Mouse (Mus musculus) E14TG2a.4 (cell line): Measurements from ENCODE around the gene Olfr709-ps1.
A peak's percentile ranks its signal among the peaks of the same experiment; 100 is the strongest.
"Not testable (repeated sequence)": the region's sequence is repeated elsewhere in the genome, so short reads cannot be mapped to it uniquely, and the experiment has no call there.

Experiments
- H3K27me3 ChIP-seq: 2 replicates; pipeline ENCODE4 v1.6.1; 2014; ENCODE audit warnings: low read length, control low read depth; ENCODE audit not compliant: insufficient read depth
- H3K36me3 ChIP-seq: 2 replicates; pipeline ENCODE4 v1.6.1; 2014; ENCODE audit warnings: low read length, control low read depth; ENCODE audit not compliant: insufficient read depth
- H3K4me1 ChIP-seq: replicated peaks from 2 replicates; pipeline ENCODE4 v1.6.1; 2014; ENCODE audit warnings: low read depth, low read length, control low read depth
- H3K4me3 ChIP-seq: replicated peaks from 2 replicates; pipeline ENCODE4 v1.5.1; 2014; ENCODE audit warnings: mild to moderate bottlenecking, low read length
- H3K9me3 ChIP-seq: 2 replicates; pipeline ENCODE4 v1.6.1; 2014; ENCODE audit warnings: low read length, control low read depth
- CTCF ChIP-seq: conservative IDR thresholded peaks from 2 replicates; pipeline ENCODE4 v1.5.1; 2014; ENCODE audit warnings: low read length
- NANOG ChIP-seq: IDR thresholded peaks from 2 replicates; pipeline ENCODE4 v1.6.1; 2014; ENCODE audit warnings: borderline replicate concordance, low read length, mixed read lengths
- POU5F1 ChIP-seq: IDR thresholded peaks from 2 replicates; pipeline ENCODE4 v1.6.1; 2014; ENCODE audit warnings: low read length, borderline replicate concordance

The Olfr709-ps1 gene

DNA sequence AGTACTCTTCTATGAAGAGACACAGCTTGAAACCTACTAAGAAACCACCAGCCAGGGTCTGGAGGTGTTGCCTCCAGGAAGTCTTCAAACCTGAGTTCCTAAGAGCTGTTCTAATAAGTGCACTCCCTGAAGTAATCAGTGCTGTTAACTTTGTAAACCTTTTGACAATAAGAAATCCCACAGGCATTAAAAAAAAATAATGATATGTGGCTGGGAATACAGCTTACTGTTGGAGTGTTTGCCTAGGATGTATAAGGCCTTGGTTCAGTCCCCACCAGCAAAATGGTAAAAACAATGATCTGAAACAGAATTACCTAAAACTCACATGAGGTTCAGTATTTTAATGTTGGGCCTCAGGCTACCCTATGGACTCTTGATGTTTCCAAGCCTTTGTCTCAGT lies at the start of gene Olfr709-ps1:
TSS of gene Olfr709-ps1 (minus strand) at position 101 of the 400 bp plus-strand sequence.
- H3K36me3 ChIP-seq: no peaks in the 10 kb centered on the region
- H3K27me3 ChIP-seq: no peaks in the 10 kb centered on the region
- no peaks in the 10 kb centered on the region for H3K4me1 ChIP-seq
- TF ChIP-seq POU5F1 (no peak), CTCF (no peak), NANOG (no peak)
- no peak within 1 kb of the TSS for H3K4me3 ChIP-seq
- no peaks in the 10 kb centered on the region for H3K9me3 ChIP-seq

DNA sequence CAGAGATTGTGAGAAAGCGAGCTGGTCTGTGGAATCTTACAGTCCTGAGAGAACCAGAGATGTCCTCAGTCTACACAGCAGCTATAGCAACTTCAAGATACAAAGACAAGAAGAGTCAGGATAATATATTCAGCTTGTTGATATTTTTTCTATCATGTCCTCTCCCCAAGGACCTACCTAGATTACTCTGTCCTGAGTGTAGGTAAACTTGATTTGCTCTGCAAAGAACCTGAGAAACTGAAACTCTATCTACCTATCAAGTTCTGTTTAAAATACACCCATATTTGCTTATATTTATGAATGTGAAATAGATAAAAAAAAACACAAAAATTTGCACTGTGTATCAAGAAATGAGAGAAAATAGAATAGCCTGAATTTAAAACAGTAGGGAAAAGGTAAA lies 43.3 kb upstream of the Olfr709-ps1 start, which contains the start of gene Olfr711:
TSS of gene Olfr711 (minus strand) at position 101 of the 400 bp plus-strand sequence.
- TF ChIP-seq NANOG: no peak
- no peak for TF ChIP-seq CTCF
- TF ChIP-seq POU5F1: no peak
- H3K9me3 ChIP-seq: peaks cover 6% of the 10 kb centered on the region; the same call in 1 of the 2 replicates
- H3K4me3 ChIP-seq: no peak within 1 kb of the TSS
- no peaks in the 10 kb centered on the region for H3K4me1 ChIP-seq
- no peaks in the 10 kb centered on the region for H3K36me3 ChIP-seq
- no peaks in the 10 kb centered on the region for H3K27me3 ChIP-seq

DNA sequence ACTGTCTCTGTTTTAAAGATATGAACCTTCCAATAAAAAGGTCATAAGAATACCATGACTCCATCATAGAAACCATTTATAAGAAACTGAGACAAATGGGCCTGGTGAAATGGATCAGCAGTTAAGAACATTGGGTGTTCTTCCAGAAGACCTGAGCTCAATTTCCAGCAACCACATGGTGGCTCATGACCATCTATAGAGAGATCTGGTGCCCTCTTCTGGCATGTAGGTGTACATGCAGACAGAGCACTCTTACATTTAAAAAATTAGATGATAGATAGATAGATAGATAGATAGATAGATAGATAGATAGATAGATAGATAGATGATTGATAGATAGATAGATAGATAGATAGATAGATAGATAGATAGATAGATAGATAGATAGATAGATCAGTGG lies 35.5 kb upstream of the Olfr709-ps1 start:
- H3K4me1 ChIP-seq, H3K4me3 ChIP-seq, H3K36me3 ChIP-seq, H3K27me3 ChIP-seq, H3K9me3 ChIP-seq: not testable (repeated sequence)
- peak; percentile 12; the same call in 1 of the 2 replicates for TF ChIP-seq CTCF

GRCm38 (mm10) chr7:106963837-106964236 lies 31.8 kb upstream of the Olfr709-ps1 start, which contains the start of gene Olfr6:
Gene Olfr6 (minus strand): TSS chr7:106963937.
- H3K36me3 ChIP-seq: no peaks in the 10 kb centered on the region

DNA sequence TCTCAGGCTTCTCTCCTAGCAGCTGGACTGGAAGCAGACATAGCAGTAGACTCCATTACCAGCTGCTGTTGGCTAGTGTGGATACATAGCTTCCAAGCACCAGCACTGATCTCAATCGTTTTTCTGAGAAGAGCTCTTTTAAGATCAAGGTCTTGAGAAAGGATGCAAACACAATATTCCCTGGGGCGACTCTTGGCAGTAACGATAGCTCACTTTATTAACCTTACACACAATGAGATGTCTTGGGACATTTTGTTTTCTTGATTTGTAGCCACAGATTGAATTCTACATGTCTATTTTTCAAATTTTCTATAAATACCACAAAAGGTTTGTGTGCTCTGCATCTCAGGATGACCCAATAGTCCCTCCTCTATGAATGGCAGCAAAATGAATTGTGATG lies 16.2 kb upstream of the Olfr709-ps1 start, which contains the start of gene Olfr710:
TSS of gene Olfr710 (minus strand) at position 101 of the 400 bp plus-strand sequence.
- H3K9me3 ChIP-seq: no peaks in the 10 kb centered on the region
- H3K27me3 ChIP-seq: no peaks in the 10 kb centered on the region
- no peak within 1 kb of the TSS for H3K4me3 ChIP-seq
- TF ChIP-seq POU5F1: no peak
- no peak for TF ChIP-seq NANOG
- TF ChIP-seq CTCF: no peak
- no peaks in the 10 kb centered on the region for H3K36me3 ChIP-seq
- no peaks in the 10 kb centered on the region for H3K4me1 ChIP-seq

More at GRCm38 (mm10) chr7:106963837-106964236, 31.8 kb upstream of the Olfr709-ps1 start, which contains the start of gene Olfr6:
- Histone ChIP-seq H3K9me3 (no peaks in the 10 kb centered on the region), H3K27me3 (no peaks in the 10 kb centered on the region), H3K4me1 (no peaks in the 10 kb centered on the region), H3K4me3 (no peak within 1 kb of the TSS)
- no peak for TF ChIP-seq NANOG
- TF ChIP-seq POU5F1: no peak
- no peak for TF ChIP-seq CTCF

GRCm38 (mm10) chr7:106920961-106921360 lies 11.1 kb downstream of the Olfr709-ps1 start:
- H3K9me3 ChIP-seq, H3K4me1 ChIP-seq, H3K27me3 ChIP-seq, H3K4me3 ChIP-seq, H3K36me3 ChIP-seq: not testable (repeated sequence)

GRCm38 (mm10) chr7:106907676-106908075 lies 24.3 kb downstream of the Olfr709-ps1 start, which contains the start of gene Olfr1532-ps1:
Gene Olfr1532-ps1 (plus strand): TSS chr7:106908001.
- TF ChIP-seq CTCF (no peak), POU5F1 (no peak), NANOG (no peak)
- H3K4me1 ChIP-seq: no peaks in the 10 kb centered on the region
- H3K4me3 ChIP-seq: no peak within 1 kb of the TSS
- no peaks in the 10 kb centered on the region for H3K27me3 ChIP-seq
- H3K36me3 ChIP-seq: no peaks in the 10 kb centered on the region
- no peaks in the 10 kb centered on the region for H3K9me3 ChIP-seq

GRCm38 (mm10) chr7:106901141-106901540 lies 30.9 kb downstream of the Olfr709-ps1 start, which contains the start of gene Olfr707:
Gene Olfr707 (minus strand): TSS chr7:106901241.
- not testable (repeated sequence) for H3K4me1 ChIP-seq, H3K9me3 ChIP-seq, H3K36me3 ChIP-seq, H3K27me3 ChIP-seq, H3K4me3 ChIP-seq

GRCm38 (mm10) chr7:106888062-106888461 lies 44.0 kb downstream of the Olfr709-ps1 start, which contains the start of gene Olfr706:
Gene Olfr706 (minus strand): TSS chr7:106888162.
- no peaks in the 10 kb centered on the region for H3K36me3 ChIP-seq
- TF ChIP-seq NANOG: no peak
- no peak for TF ChIP-seq CTCF
- no peak for TF ChIP-seq POU5F1

GRCm38 (mm10) chr7:106876791-106877190 lies 55.2 kb downstream of the Olfr709-ps1 start, which contains the start of gene Olfr705:
Gene Olfr705 (minus strand): TSS chr7:106876891.
- no peaks in the 10 kb centered on the region; the same call in 1 of the 2 replicates for H3K9me3 ChIP-seq
- no peak within 1 kb of the TSS for H3K4me3 ChIP-seq
- TF ChIP-seq NANOG (no peak), POU5F1 (no peak)
- H3K4me1 ChIP-seq: no peaks in the 10 kb centered on the region
- no peaks in the 10 kb centered on the region; the same call in 1 of the 2 replicates for H3K27me3 ChIP-seq
- H3K36me3 ChIP-seq: no peaks in the 10 kb centered on the region

More at GRCm38 (mm10) chr7:106888062-106888461, 44.0 kb downstream of the Olfr709-ps1 start, which contains the start of gene Olfr706:
- Histone ChIP-seq H3K9me3 (no peaks in the 10 kb centered on the region), H3K4me3 (no peak within 1 kb of the TSS), H3K4me1 (no peaks in the 10 kb centered on the region), H3K27me3 (no peaks in the 10 kb centered on the region)
